Mouse (Mus musculus) embryonic fibroblast, embryonic 13.5 days (primary cell): ENCODE results near the gene 2310007B03Rik. TPM values are rescaled to one million over a fixed set of nuclear protein-coding genes. Genes with fewer than 3 reads are reported as not detected.
A peak's percentile ranks its signal among the peaks of the same experiment; 100 is the strongest.
"Not testable (repeated sequence)": the region's sequence is repeated elsewhere in the genome, so short reads cannot be mapped to it uniquely, and the experiment has no call there.

ENCODE experiments used
- H3K27ac ChIP-seq: 2 replicates; pipeline ENCODE4 v1.5.1; 2012; ENCODE audit warnings: low read length, control low read depth, inconsistent platforms; ENCODE audit not compliant: insufficient read depth
- H3K4me1 ChIP-seq: 2 replicates; pipeline ENCODE4 v1.6.1; 2011; ENCODE audit warnings: low read length; ENCODE audit not compliant: control insufficient read depth, insufficient read depth
- H3K4me3 ChIP-seq: 2 replicates; pipeline ENCODE4 v1.5.1; 2011; ENCODE audit warnings: mild to moderate bottlenecking, control low read depth, low read length; ENCODE audit not compliant: insufficient read depth
- CTCF ChIP-seq: IDR thresholded peaks from 2 replicates; pipeline ENCODE4 v1.5.1; 2011; ENCODE audit warnings: mild to moderate bottlenecking, control low read depth, low read length, moderate library complexity, borderline replicate concordance; ENCODE audit not compliant: insufficient read depth
- POLR2A ChIP-seq: IDR thresholded peaks from 2 replicates; pipeline ENCODE4 v1.6.1; 2011; ENCODE audit warnings: low read depth, mild to moderate bottlenecking, control low read depth, low read length, moderate library complexity
- polyA plus RNA-seq: library from polyadenylated mRNA; stranded (reverse); fragments of >200 nt; gene quantifications from 2 replicates; pipeline ENCODE4 v1.2.4, GENCODE M21; 2011; ENCODE audit warnings: low read depth; ENCODE audit not compliant: missing spikeins, insufficient read length

Gene 2310007B03Rik
- not detected in 2 replicates for polyA plus RNA-seq

- TF ChIP-seq CTCF (no peak), POLR2A (no peak)
- no peak within 1 kb of the TSS for H3K4me3 ChIP-seq
- no peak within 1 kb of the TSS for H3K27ac ChIP-seq
- no peaks in the 10 kb centered on the region for H3K4me1 ChIP-seq
Observed at GRCm38 (mm10) chr1:93160501-93161133, at the start of gene 2310007B03Rik. Gene 2310007B03Rik, minus strand, starts transcription at chr1:93160948.

GRCm38 (mm10) chr1:93210213-93210641, 49.5 kb upstream of the 2310007B03Rik start:
- Histone ChIP-seq H3K27ac (peak overlapping the region; percentile 39; the same call in 1 of the 2 replicates), H3K4me1 (peaks cover 10% of the 10 kb centered on the region), H3K4me3 (no peak overlapping the region)
- TF ChIP-seq POLR2A = no peak

GRCm38 (mm10) chr1:93207536-93208064, 46.9 kb upstream of the 2310007B03Rik start:
- no peak overlapping the region for H3K27ac ChIP-seq
- H3K4me1 ChIP-seq = peaks cover 10% of the 10 kb centered on the region
- no peak overlapping the region for H3K4me3 ChIP-seq
- no peak for TF ChIP-seq POLR2A
- no peak for TF ChIP-seq CTCF

GRCm38 (mm10) chr1:93206277-93206970, 45.7 kb upstream of the 2310007B03Rik start:
- no peak for TF ChIP-seq POLR2A
- no peak for TF ChIP-seq CTCF
- H3K4me1 ChIP-seq = peaks cover 7% of the 10 kb centered on the region
- no peak overlapping the region for H3K27ac ChIP-seq
- H3K4me3 ChIP-seq = no peak overlapping the region

DNA sequence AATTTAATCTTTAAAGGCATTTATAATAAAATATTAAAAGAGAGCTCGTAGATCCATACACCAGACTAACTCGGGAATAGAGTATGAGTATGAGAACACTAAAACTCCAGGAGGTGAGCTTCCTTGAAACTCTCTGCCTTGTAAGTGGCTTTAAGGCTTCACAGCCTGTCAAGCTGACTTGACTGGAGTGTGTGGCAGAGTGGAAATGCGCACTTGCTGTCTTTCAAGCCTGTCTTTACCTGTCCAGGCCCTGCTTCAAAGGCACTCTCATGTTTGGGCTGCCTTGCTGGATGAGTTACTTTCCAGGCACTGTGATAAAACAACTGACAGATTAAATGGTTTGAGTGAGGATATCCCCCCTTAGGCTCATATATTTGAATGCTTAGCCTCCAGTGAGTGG, 37.2 kb upstream of the 2310007B03Rik start:
- no peaks in the 10 kb centered on the region for H3K4me1 ChIP-seq
- no peak overlapping the region for H3K4me3 ChIP-seq
- no peak overlapping the region for H3K27ac ChIP-seq
- TF ChIP-seq CTCF (no peak), POLR2A (no peak)

GRCm38 (mm10) chr1:93197454-93197853, 36.7 kb upstream of the 2310007B03Rik start:
- not testable (repeated sequence) for H3K4me3 ChIP-seq, H3K27ac ChIP-seq, H3K4me1 ChIP-seq

DNA sequence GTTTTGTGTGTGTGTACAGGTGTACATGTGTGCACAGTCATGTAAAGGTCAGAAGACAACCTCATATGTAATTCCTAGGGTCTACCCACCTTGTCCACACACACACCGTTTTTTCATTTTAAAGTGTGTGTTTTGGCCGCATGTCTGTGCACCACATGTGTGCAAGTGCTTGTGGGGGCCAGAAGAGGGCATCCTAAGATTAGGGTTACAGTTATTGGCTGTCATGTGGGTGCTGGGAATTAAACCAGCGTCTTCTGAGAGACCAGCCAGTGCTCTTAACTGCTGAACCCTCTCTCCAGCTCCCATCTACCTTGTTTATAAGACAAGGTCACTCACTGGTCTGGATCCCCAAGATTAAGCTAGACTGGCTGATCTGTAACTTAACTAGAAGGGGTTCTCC, 34.2 kb upstream of the 2310007B03Rik start:
- Histone ChIP-seq H3K4me1 (no peaks in the 10 kb centered on the region), H3K27ac (no peak overlapping the region), H3K4me3 (no peak overlapping the region)
- TF ChIP-seq CTCF (no peak), POLR2A (no peak)

DNA sequence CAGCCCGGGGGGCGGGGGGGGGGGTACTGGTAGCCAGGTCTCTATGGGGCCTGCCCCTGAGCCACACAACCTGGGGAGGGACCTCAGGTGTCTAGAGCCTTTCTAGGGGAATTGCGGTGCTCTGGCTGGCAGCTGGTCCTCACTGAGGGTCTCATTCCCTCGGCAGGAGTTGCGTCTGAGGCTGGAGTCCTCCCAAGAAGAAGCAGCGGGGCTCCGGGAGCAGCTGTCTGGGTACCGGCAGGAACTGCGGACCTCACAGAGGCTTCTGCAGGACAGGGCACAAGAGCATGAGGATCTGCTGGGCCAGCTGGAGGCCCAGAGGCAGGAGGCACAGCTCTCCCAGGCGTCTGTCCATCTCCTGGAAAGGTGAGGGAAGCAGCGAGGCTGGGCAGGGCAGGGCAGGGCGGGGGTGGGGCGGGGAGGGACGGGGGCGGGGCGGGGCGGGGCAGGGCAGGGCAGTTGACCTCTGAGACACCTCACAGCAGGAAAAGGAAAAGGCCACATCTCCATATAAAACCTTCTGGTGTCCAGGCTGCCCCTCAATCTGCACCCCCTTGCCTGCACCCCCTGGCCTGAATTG, 30.1 kb upstream of the 2310007B03Rik start:
- TF ChIP-seq CTCF = no peak
- TF ChIP-seq POLR2A = no peak
- Histone ChIP-seq H3K27ac (no peak overlapping the region), H3K4me3 (no peak overlapping the region), H3K4me1 (no peaks in the 10 kb centered on the region; the same call in 1 of the 2 replicates)

GRCm38 (mm10) chr1:93184071-93184828, 23.5 kb upstream of the 2310007B03Rik start:
- TF ChIP-seq POLR2A (no peak), CTCF (no peak)
- H3K4me3 ChIP-seq = no peak overlapping the region
- H3K4me1 ChIP-seq = no peaks in the 10 kb centered on the region; the same call in 1 of the 2 replicates
- no peak overlapping the region for H3K27ac ChIP-seq
